Mouse (Mus musculus) kidney, postnatal 14 days (tissue): Measurements from ENCODE around the gene Pou1f1.

Source experiments
- DNase-seq: peaks from one replicate; pipeline ENCODE4 v3.0.0; 2022; ENCODE audit warnings: mixed read lengths

Pou1f1 gene

DNA sequence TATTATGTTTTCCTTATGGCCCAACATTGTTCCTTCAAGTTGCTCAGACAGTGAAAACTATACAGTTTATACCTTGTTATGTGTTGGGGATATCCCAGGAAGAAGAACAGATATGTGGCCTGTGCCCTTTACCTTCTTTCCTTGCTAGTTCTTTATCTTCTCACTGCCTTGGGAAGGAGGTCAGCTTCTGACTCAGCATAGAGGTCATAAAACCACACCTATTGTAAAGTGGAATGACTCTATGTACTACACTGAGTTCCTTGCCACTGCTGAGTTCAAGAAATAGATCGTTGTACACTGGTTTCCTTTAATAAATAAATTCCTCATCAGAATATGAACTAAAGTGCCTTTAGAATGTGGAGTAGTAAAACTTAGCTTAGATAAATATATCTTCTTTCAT, 44.6 kb downstream of the Pou1f1 start:
- DNase-seq = no peak

- no peak for DNase-seq
Measured at GRCm38 (mm10) chr16:65568853-65569252, 48.5 kb downstream of the Pou1f1 start.

GRCm38 (mm10) chr16:65577298-65578029, 57.2 kb downstream of the Pou1f1 start:
- no peak for DNase-seq
